Mouse (Mus musculus) neural tube, embryonic 14.5 days (tissue): Measurements from ENCODE around the gene Gm20388. TPM values are rescaled to one million over a fixed set of nuclear protein-coding genes. Genes with fewer than 3 reads are reported as not detected.
"Not testable (repeated sequence)": the region's sequence is repeated elsewhere in the genome, so short reads cannot be mapped to it uniquely, and the experiment has no call there.

Experiments
- ATAC-seq: fragments of 200-750 bp; cut with Nextera tagmentation; 2 replicates; pipeline ENCODE4 v1.8.0; 2017; ENCODE audit warnings: low read depth, mild to moderate bottlenecking, moderate TSS enrichment, moderate library complexity
- H3K27ac ChIP-seq: fragments of 300-500 bp; sonication (generic); 2 replicates; pipeline ENCODE4 v1.5.1; 2014; ENCODE audit warnings: low read depth, mild to moderate bottlenecking, control low read depth, low read length, moderate library complexity, mixed read lengths
- H3K27me3 ChIP-seq: fragments of 300-500 bp; sonication (generic); 2 replicates; pipeline ENCODE4 v1.6.1; 2014; ENCODE audit warnings: low read length; ENCODE audit not compliant: control insufficient read depth, insufficient read depth
- H3K36me3 ChIP-seq: fragments of 300-500 bp; sonication (generic); 2 replicates; pipeline ENCODE4 v1.6.1; 2014; ENCODE audit warnings: low read length, mixed read lengths; ENCODE audit not compliant: control insufficient read depth, insufficient read depth
- H3K4me1 ChIP-seq: fragments of 300-500 bp; sonication (generic); 2 replicates; pipeline ENCODE4 v1.6.1; 2014; ENCODE audit warnings: low read length; ENCODE audit not compliant: control insufficient read depth, insufficient read depth
- H3K4me2 ChIP-seq: fragments of 300-500 bp; sonication (generic); 2 replicates; pipeline ENCODE4 v1.6.1; 2014; ENCODE audit warnings: mild to moderate bottlenecking, low read depth, low read length, control low read depth
- H3K4me3 ChIP-seq: fragments of 300-500 bp; sonication (generic); 2 replicates; pipeline ENCODE4 v1.5.1; 2014; ENCODE audit warnings: low read depth, low read length, control low read depth, mixed read lengths
- H3K9ac ChIP-seq: fragments of 300-500 bp; sonication (generic); replicated peaks from 2 replicates; pipeline ENCODE4 v1.6.1; 2014; ENCODE audit warnings: low read depth, mild to moderate bottlenecking, control low read depth, low read length, mixed read lengths
- H3K9me3 ChIP-seq: fragments of 300-500 bp; sonication (generic); 2 replicates; pipeline ENCODE4 v1.6.1; 2016; ENCODE audit warnings: low read length; ENCODE audit not compliant: control insufficient read depth
- WGBS: fragments of 180-500 bp; shearing (Covaris S2); extraction: QIAGEN DNeasy Blood & Tissue Kit; methylation state at CpG from one replicate; pipeline ENCODE4 v1.1.7; 2014; 5-methylcytosine and 5-hydroxymethylcytosine counted together
- polyA plus RNA-seq: library from polyadenylated mRNA; unstranded; fragments of >200 nt; fragmentation: Nextera tagmentation; extraction: Ambion mirVana; gene quantifications from 2 replicates; pipeline ENCODE4 v1.2.1, GENCODE M21; 2014

Gm20388 gene
- polyA plus RNA-seq, 1 experiment from 2014 or later: 10.3 TPM

- no peak overlapping the region for H3K4me2 ChIP-seq
- H3K9me3 ChIP-seq: no peaks in the 10 kb centered on the region
- H3K27me3 ChIP-seq: no peaks in the 10 kb centered on the region
- no peak overlapping the region for H3K9ac ChIP-seq
- no peak overlapping the region for H3K4me3 ChIP-seq
- ATAC-seq: no peak
- no peak overlapping the region for H3K27ac ChIP-seq
- peaks cover 3% of the 10 kb centered on the region for H3K4me1 ChIP-seq
- 94% methylated on average over 6 of the region's 6 CpGs for WGBS
- peaks cover 65% of the 10 kb centered on the region for H3K36me3 ChIP-seq
These were observed 3337.1 kb downstream of the Gm20388 start for GRCm38 (mm10) chr8:123247748-123248147.

GRCm38 (mm10) chr8:123248596-123248995 is 3338.0 kb downstream of the Gm20388 start:
- ATAC-seq: no peak

DNA sequence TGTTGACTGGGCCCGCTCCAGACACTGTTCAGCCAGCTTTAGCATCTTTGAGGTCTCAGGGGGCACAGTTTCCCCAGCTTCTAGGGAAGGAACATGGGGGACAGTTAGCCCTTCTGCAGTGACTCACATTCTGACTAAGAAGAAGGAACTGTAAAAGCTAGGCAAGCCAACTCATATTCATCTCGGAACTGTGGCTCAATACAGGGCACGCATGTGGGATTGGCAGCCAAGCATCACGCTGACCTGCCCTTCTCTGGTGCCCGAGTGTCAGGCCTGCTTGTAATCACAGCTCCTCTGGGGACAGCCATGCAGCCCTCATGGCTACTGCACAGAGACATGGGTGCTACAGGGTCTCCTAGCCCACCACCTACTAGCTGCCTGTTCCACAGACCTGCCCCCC is 3340.3 kb downstream of the Gm20388 start:
- no peaks in the 10 kb centered on the region for H3K27me3 ChIP-seq
- no peak overlapping the region for H3K27ac ChIP-seq
- ATAC-seq: no peak
- H3K9me3 ChIP-seq: no peaks in the 10 kb centered on the region
- no peak overlapping the region for H3K4me3 ChIP-seq
- H3K36me3 ChIP-seq: peaks cover 40% of the 10 kb centered on the region
- H3K4me2 ChIP-seq: no peak overlapping the region
- no peak overlapping the region for H3K9ac ChIP-seq
- WGBS: 98% methylated on average over 5 of the region's 5 CpGs
- H3K4me1 ChIP-seq: peaks cover 20% of the 10 kb centered on the region

More at GRCm38 (mm10) chr8:123248596-123248995, 3338.0 kb downstream of the Gm20388 start:
- Histone ChIP-seq H3K4me2 (no peak overlapping the region), H3K27me3 (no peaks in the 10 kb centered on the region), H3K4me3 (no peak overlapping the region), H3K4me1 (peaks cover 8% of the 10 kb centered on the region), H3K9ac (no peak overlapping the region), H3K9me3 (no peaks in the 10 kb centered on the region), H3K36me3 (peaks cover 60% of the 10 kb centered on the region), H3K27ac (no peak overlapping the region)
- 95% methylated on average over 8 of the region's 8 CpGs for WGBS

GRCm38 (mm10) chr8:123252925-123253324 is 3342.3 kb downstream of the Gm20388 start:
- H3K4me1 ChIP-seq: peaks cover 20% of the 10 kb centered on the region
- H3K36me3 ChIP-seq: peaks cover 45% of the 10 kb centered on the region
- H3K9me3 ChIP-seq: no peaks in the 10 kb centered on the region
- H3K4me2 ChIP-seq: peak overlapping the region; percentile 93
- peak overlapping the region; percentile 91; the same call in 1 of the 2 replicates for H3K27ac ChIP-seq
- H3K4me3 ChIP-seq: peak overlapping the region; percentile 98
- no peak for ATAC-seq
- 72% methylated on average over 4 of the region's 4 CpGs for WGBS
- H3K9ac ChIP-seq: peak overlapping the region; percentile 97; the same call in 1 of the 2 replicates
- H3K27me3 ChIP-seq: no peaks in the 10 kb centered on the region

DNA sequence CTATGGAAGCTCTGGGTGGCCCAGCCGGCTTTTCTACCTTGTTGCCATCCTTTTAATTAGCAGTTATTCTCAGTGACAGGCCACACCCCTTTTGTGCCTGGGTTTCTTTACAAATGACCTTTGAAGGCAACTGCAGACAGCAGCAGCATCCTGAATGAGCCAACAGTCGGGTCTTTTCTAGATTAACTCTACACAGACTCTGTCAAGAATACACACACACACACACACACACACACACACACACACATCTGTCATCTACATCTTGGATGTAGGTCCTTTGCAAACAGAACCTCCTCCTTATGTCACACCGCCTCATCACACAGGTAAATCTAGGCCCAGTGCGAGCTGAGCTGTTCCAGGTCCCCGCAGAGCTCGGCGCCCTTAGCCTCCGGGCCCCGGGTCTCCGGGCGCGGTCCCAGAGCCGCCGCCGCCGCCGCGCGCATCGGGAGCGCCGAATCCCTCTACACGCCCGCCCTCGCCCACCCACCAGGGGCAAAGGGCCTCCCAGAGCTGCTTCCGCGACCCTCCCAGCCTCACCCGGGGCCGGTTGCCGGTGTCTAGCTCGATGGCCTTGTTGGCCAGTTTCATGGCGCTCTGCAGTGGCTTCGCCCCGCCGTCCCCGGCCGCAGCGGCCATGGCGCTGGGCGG is 3342.9 kb downstream of the Gm20388 start:
- peaks cover 20% of the 10 kb centered on the region for H3K4me1 ChIP-seq
- H3K4me2 ChIP-seq: peak overlapping the region; percentile 93
- H3K36me3 ChIP-seq: peaks cover 45% of the 10 kb centered on the region
- H3K9ac ChIP-seq: peak overlapping the region; percentile 97
- no peaks in the 10 kb centered on the region for H3K27me3 ChIP-seq
- peak; percentile 71 for ATAC-seq
- peak overlapping the region; percentile 91 for H3K27ac ChIP-seq
- H3K9me3 ChIP-seq: no peaks in the 10 kb centered on the region
- under 1% methylated on average over 38 of the region's 40 CpGs for WGBS
- H3K4me3 ChIP-seq: peak overlapping the region; percentile 98

DNA sequence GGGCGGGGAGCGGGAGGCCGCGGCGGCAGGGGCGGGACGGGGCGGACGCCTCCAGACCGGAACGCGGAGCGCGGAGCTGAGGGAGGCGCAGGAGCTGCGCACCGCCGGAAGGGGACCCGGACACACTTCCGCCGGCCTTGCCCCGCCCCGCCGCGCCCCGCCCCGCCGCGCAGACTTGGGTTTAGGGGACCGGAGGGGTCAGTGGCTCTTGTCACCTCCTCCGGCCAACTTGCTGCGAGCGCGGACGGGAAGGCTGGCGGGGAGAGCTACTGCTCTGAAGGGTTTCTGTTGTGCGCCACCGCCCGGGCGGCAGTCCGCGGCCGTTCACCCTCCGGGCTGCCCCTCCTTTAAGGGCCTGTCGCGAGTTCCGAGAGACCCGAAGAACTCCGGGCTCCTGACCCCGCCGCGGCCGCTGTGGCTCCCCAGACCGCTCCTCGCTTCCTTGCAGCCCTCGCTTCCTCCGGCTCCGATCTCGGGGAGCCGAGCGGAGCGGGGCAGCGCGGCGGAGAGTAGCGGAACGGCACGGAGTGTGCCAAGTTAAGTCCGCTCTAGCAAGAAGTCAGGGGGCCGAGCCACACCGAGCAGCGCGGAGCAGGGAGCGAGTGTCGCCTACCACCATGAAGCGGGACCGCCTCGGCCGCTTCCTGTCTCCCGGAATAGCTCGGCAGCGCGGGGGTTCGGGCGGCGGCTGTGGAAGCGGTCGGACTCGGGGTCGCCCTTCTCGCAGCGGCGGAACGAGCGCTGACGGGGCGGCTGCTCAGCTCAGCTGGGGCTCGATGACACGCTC is 3343.7 kb downstream of the Gm20388 start, which contains the start of the genes Zfp276 and Vps9d1:
Gene Zfp276, plus strand, starts transcription at position 97 of the 787 bp plus-strand sequence.
Gene Vps9d1, minus strand, starts transcription at position 250 of the 787 bp plus-strand sequence.
- ATAC-seq: peak; percentile 95

GRCm38 (mm10) chr8:123255170-123255569 is 3344.5 kb downstream of the Gm20388 start:
- Histone ChIP-seq H3K36me3 (peaks cover 49% of the 10 kb centered on the region), H3K4me1 (peaks cover 20% of the 10 kb centered on the region), H3K9me3 (no peaks in the 10 kb centered on the region), H3K27ac (no peak overlapping the region), H3K4me3 (peak overlapping the region; percentile 98), H3K27me3 (no peaks in the 10 kb centered on the region), H3K9ac (peak overlapping the region; percentile 97), H3K4me2 (peak overlapping the region; percentile 93)
- no peak for ATAC-seq
- WGBS: 69% methylated on average over 6 of the region's 6 CpGs

More for the DNA sequence above, 3343.7 kb downstream of the Gm20388 start, which contains the start of the genes Zfp276 and Vps9d1:
- Histone ChIP-seq H3K4me1 (peaks cover 20% of the 10 kb centered on the region), H3K9me3 (no peaks in the 10 kb centered on the region), H3K27me3 (no peaks in the 10 kb centered on the region), H3K36me3 (peaks cover 47% of the 10 kb centered on the region), H3K4me3 (peak within 1 kb of the TSS; percentile 98), H3K9ac (peak within 1 kb of the TSS; percentile 97), H3K27ac (peak within 1 kb of the TSS; percentile 91), H3K4me2 (peak within 1 kb of the TSS; percentile 93)
- under 1% methylated on average over 73 of the region's 99 CpGs for WGBS

DNA sequence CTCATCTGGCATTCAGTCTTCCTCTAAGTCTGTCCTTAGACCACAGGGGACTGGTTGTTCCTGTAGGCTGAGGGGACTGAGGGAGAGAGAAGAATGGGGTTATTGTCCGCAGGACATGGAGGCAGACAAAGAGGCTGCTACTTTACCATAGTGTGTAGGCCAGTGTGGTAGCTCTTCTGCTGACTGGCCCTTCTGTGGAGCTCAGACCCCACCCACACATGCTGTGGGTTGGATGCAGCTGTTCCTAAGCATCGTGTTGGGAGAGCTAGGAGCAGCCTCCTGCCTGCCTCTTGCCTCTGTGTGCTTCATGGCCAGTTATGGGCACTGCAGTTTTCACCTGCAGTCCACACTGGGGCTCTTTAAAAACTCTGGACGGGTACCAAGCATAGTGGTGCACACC is 3346.5 kb downstream of the Gm20388 start:
- peaks cover 40% of the 10 kb centered on the region for H3K36me3 ChIP-seq

GRCm38 (mm10) chr8:123257593-123257992 is 3347.0 kb downstream of the Gm20388 start:
- peaks cover 40% of the 10 kb centered on the region for H3K36me3 ChIP-seq
- H3K27me3 ChIP-seq, H3K4me3 ChIP-seq, H3K9me3 ChIP-seq, ATAC-seq, H3K27ac ChIP-seq, H3K4me2 ChIP-seq, H3K9ac ChIP-seq: not testable (repeated sequence)
- 94% methylated on average over 8 of the region's 8 CpGs for WGBS
- peaks cover 18% of the 10 kb centered on the region for H3K4me1 ChIP-seq

More for the DNA sequence above, 3346.5 kb downstream of the Gm20388 start:
- ATAC-seq: no peak
- 68% methylated on average over 3 of the region's 3 CpGs for WGBS
- H3K9ac ChIP-seq: no peak overlapping the region
- H3K27me3 ChIP-seq: no peaks in the 10 kb centered on the region
- H3K4me1 ChIP-seq: peaks cover 20% of the 10 kb centered on the region
- no peak overlapping the region for H3K27ac ChIP-seq
- H3K4me3 ChIP-seq: no peak overlapping the region
- no peak overlapping the region for H3K4me2 ChIP-seq
- no peaks in the 10 kb centered on the region for H3K9me3 ChIP-seq
